8 mouse cellular contexts compared by ENCODE assay signal in genomic region chr15:88662111-88662850, GRCm38 (mm10).
DNase-seq lines count a peak whose midpoint lies in the region; ATAC-seq and TF ChIP-seq lines count a peak whose summit lies in the region.

No protein-coding gene starts in this region.

- TF ChIP-seq CTCF in G1E (IDR thresholded peaks at IDR 0.05; ENCODE audit: low read depth, low read length) = 0 out of 2 replicates have a peak, but pooled peaks have one; percentile 22
- peak; percentile 75 for TF ChIP-seq CTCF in liver, embryonic 14.5 days (IDR thresholded peaks at IDR 0.05; ENCODE audit: low read depth)

- 6% methylated on average over 22 of the region's 22 CpGs for WGBS in liver, embryonic 14.5 days (ENCODE audit: insufficient replicate concordance)
- WGBS in neural tube, embryonic 15.5 days = 5% methylated on average over 22 of the region's 22 CpGs

- no peaks in the 10 kb centered on the region for H3K27me3 ChIP-seq in G1E (ENCODE audit: insufficient read depth, low read length)
- no peaks in the 10 kb centered on the region for H3K27me3 ChIP-seq in liver, embryonic 14.5 days (ENCODE audit: control insufficient read depth, insufficient read depth, low read length)
- H3K27me3 ChIP-seq in neural tube, embryonic 15.5 days (replicated peaks) = peaks cover 6% of the 10 kb centered on the region; the same call in 1 of the 2 replicates

- no peak overlapping the region for H3K4me3 ChIP-seq in G1E (ENCODE audit: low read depth, low read length)
- no peak overlapping the region for H3K4me3 ChIP-seq in liver, embryonic 14.5 days (ENCODE audit: insufficient read depth in 1 of 2, low read depth in 2 of 2, low read length in 2 of 2)
- H3K4me3 ChIP-seq in neural tube, embryonic 15.5 days (replicated peaks) = no peak overlapping the region

- no peak for TF ChIP-seq EP300 in liver, embryonic 14.5 days (IDR thresholded peaks at IDR 0.05; ENCODE audit: low read depth)

- DNase-seq in 3T3-L1 (ENCODE audit: low read depth, low spot score) (peak; percentile 56), G1E (ENCODE audit: low spot score) (peak; percentile 21)
- peak; percentile 77 to 80 for DNase-seq in cerebellum, postnatal 36 days
- peak; percentile 74 for DNase-seq in kidney, adult 18-20 months
- peak in 1 of 3 experiments; percentile 3 for DNase-seq in liver, embryonic 14.5 days (ENCODE audit: low read depth in 3 of 3, low spot score in 3 of 3)

- H3K27ac ChIP-seq in liver, embryonic 14.5 days = no peak overlapping the region
- no peak overlapping the region for H3K27ac ChIP-seq in neural tube, embryonic 15.5 days (replicated peaks)

- no peaks in the 10 kb centered on the region for H3K9me3 ChIP-seq in G1E (replicated peaks)
- no peaks in the 10 kb centered on the region for H3K9me3 ChIP-seq in liver, embryonic 14.5 days (ENCODE audit: control insufficient read depth, low read length)
- H3K9me3 ChIP-seq in neural tube, embryonic 15.5 days (replicated peaks) = no peaks in the 10 kb centered on the region

- no peak overlapping the region for H3K4me2 ChIP-seq in liver, embryonic 14.5 days (ENCODE audit: low read depth)
- peak overlapping the region; percentile 45 for H3K4me2 ChIP-seq in neural tube, embryonic 15.5 days

- H3K9ac ChIP-seq in liver, embryonic 14.5 days (replicated peaks) = no peak overlapping the region
- H3K9ac ChIP-seq in neural tube, embryonic 15.5 days (replicated peaks) = no peak overlapping the region

- ATAC-seq in G1E (ENCODE audit: extremely low read depth, insufficient number of reproducible peaks, low FRiP score, poor library complexity, severe bottlenecking) = no peak
- peak; percentile 58 for ATAC-seq in granulocyte monocyte progenitor cell, adult 5-6 weeks (replicated peaks; ENCODE audit: poor library complexity, severe bottlenecking)
- ATAC-seq in liver, embryonic 14.5 days (ENCODE audit: insufficient read depth) = no peak
- ATAC-seq in neural tube, embryonic 15.5 days (ENCODE audit: low FRiP score) = no peak
- no peak for ATAC-seq in erythroid progenitor cell, adult 5-6 weeks (replicated peaks; ENCODE audit: low FRiP score, poor library complexity, severe bottlenecking)

- H3K36me3 ChIP-seq in G1E (replicated peaks) = no peaks in the 10 kb centered on the region
- no peaks in the 10 kb centered on the region for H3K36me3 ChIP-seq in liver, embryonic 14.5 days (replicated peaks; ENCODE audit: control insufficient read depth, insufficient read depth, low read depth)
- H3K36me3 ChIP-seq in neural tube, embryonic 15.5 days = no peaks in the 10 kb centered on the region

- no peaks in the 10 kb centered on the region for H3K4me1 ChIP-seq in G1E (ENCODE audit: insufficient read depth, low read depth, low read length)
- no peaks in the 10 kb centered on the region for H3K4me1 ChIP-seq in liver, embryonic 14.5 days (replicated peaks; ENCODE audit: control insufficient read depth in 2 of 2, insufficient read depth in 2 of 2, low read length in 1 of 2)
- H3K4me1 ChIP-seq in neural tube, embryonic 15.5 days = peaks cover 5% of the 10 kb centered on the region
